Mouse (Mus musculus) small intestine, adult 2 months (tissue): ENCODE measurements around the gene 1810013L24Rik.

Experiments used
- CTCF ChIP-seq: fragments of 200-500 bp; IDR thresholded peaks from 2 replicates; pipeline ENCODE4 v1.5.1; 2012; ENCODE audit warnings: low read depth, mild to moderate bottlenecking, control low read depth, inconsistent platforms, low read length, moderate library complexity, mixed read lengths; ENCODE audit not compliant: insufficient replicate concordance, insufficient read length; ENCODE audit errors: extremely low read depth
- POLR2A ChIP-seq: fragments of 200-500 bp; IDR thresholded peaks from 2 replicates; pipeline ENCODE4 v1.6.1; 2012; ENCODE audit warnings: low read depth, mild to moderate bottlenecking, control low read depth, inconsistent platforms, low read length, moderate library complexity

GRCm38 (mm10) chr16:8817872-8818271, 12.0 kb upstream of the 1810013L24Rik start:
- TF ChIP-seq CTCF (no peak), POLR2A (no peak)
